Mouse (Mus musculus) ovary, adult 18-20 months (tissue): ENCODE results near the gene Col11a2.

Experiments
- DNase-seq: peaks from one replicate; pipeline ENCODE4 v3.0.0; 2022; ENCODE audit warnings: low spot score, mixed read lengths

Gene Col11a2

DNA sequence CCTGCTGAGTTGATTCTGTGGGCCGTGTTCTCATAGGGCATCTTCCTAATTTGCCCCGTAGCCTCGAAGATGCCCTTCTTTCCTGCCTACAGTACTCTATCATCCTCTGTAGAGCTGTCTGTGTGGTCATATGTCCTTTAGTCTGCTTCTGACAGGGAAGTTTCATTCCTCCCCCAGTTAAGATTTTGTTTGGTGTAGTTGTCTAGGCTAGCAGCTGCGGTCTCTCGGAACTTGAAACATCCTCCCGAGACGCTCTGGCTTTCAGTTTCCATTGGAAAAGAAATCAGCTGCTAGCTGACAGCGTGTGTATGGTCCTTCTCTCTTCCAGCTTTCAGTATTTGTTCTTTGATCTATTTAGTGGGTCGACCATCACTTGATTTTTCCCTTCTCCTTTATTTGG is 65.6 kb downstream of the Col11a2 start:
- no peak for DNase-seq

- no peak for DNase-seq
Observed at GRCm38 (mm10) chr17:34106555-34106954, 67.3 kb downstream of the Col11a2 start.

GRCm38 (mm10) chr17:34107109-34107867 is 68.1 kb downstream of the Col11a2 start:
- DNase-seq, result no peak

DNA sequence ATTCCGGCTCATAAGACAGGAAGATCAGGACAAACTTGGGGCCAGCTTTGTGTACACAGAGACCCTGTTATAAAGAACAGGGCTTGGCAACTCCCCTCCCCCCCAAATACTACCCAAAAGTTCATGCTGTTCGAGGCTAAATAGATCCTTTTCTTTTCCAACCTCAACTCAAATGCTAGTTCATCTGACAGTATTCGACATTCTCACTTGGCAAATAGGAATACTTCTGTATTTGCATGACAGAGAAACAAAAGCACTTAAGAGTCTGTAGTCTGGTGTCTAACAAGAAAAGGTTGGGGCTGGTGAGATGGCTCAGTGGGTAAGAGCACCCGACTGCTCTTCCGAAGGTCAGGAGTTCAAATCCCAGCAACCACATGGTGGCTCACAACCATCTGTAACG is 69.2 kb downstream of the Col11a2 start:
- DNase-seq, result no peak

DNA sequence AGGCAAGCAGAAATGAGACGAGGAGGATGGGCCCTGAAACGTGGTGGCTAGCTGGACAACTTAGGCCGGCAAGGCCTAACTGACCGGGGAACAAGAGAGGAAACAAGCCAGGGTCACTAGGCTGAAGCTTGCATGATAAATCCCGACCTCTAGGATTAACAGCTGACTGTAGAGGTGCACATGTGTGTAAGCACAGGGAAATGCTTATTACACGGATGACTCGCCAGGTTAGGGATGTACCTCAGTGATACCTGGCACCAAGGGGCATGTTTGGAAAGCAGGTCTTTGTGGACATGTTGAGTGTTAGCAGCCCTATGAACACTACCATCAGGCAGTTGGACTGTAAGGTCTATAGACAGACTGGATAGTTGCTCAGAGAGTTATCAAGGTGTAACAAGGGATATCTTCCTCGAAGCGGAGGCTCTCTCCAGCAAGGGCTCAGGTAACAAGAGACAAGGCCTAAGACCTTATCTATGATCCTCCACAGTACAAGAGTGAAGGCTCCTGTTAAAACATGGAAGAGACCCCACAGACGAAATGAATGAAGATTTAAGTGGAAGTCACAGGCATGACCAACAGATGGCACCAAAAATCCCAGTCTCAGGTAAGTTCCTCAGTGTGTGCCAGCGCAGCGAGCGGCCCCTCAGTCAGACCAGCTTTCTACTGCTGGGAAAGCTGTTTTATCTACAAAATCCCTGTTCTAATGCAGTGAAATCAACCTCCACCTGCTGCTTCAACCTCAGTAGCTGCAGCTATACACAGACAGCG is 70.0 kb downstream of the Col11a2 start:
- no peak for DNase-seq

GRCm38 (mm10) chr17:34109806-34110195 is 70.6 kb downstream of the Col11a2 start:
- DNase-seq, result no peak

- no peak for DNase-seq
Observed at GRCm38 (mm10) chr17:34110309-34110708, 71.1 kb downstream of the Col11a2 start.

DNA sequence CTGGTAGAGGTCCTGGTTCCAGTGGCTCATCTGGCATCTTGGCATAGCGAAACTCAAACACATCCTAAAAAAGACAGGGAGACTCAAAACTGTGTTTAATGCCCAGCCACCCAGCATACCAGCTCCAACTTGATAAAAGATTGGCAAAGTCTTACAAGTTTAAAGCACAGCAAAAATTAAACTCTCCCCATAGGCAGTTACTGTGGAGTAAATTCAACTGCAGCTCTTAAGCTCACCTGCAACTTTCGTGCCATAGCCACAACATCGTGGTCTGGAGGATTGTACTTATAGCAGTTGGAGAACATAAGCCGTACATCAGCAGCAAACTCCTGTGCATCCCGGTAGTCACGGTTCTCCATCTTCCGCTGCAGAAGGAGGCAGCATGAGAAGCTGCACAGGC is 74.9 kb downstream of the Col11a2 start:
- DNase-seq, result no peak
